Mouse (Mus musculus): ENCODE data around the gene Ttc9.
A peak's percentile ranks its signal among the peaks of the same experiment; 100 is the strongest.

Ttc9 gene

GRCm38 (mm10) chr12:81658086-81658485 is 27.0 kb downstream of the Ttc9 start:
- DNase-seq (ENCODE audit: low spot score): no peak

- no peak for DNase-seq (ENCODE audit: low spot score)
These were observed 31.0 kb downstream of the Ttc9 start for GRCm38 (mm10) chr12:81662076-81662475.

- no peak for DNase-seq (ENCODE audit: low spot score)
These were observed 32.1 kb downstream of the Ttc9 start for GRCm38 (mm10) chr12:81663116-81663515.

GRCm38 (mm10) chr12:81663906-81664305 is 32.9 kb downstream of the Ttc9 start:
- no peak for DNase-seq (ENCODE audit: low spot score)

- DNase-seq (ENCODE audit: low spot score): no peak
These were observed 37.4 kb downstream of the Ttc9 start for GRCm38 (mm10) chr12:81668406-81668805.

- DNase-seq (ENCODE audit: low spot score): no peak
These were observed 44.5 kb downstream of the Ttc9 start for GRCm38 (mm10) chr12:81675557-81675956.

- DNase-seq (ENCODE audit: low spot score): no peak
These were observed 48.9 kb downstream of the Ttc9 start for GRCm38 (mm10) chr12:81679807-81680529.

- DNase-seq (ENCODE audit: low spot score): no peak
These were observed 52.3 kb downstream of the Ttc9 start for GRCm38 (mm10) chr12:81683395-81683794.

GRCm38 (mm10) chr12:81684096-81684495 is 53.0 kb downstream of the Ttc9 start:
- DNase-seq (ENCODE audit: low spot score): no peak

GRCm38 (mm10) chr12:81685981-81686380 is 54.9 kb downstream of the Ttc9 start:
- peak; percentile 18 for DNase-seq (ENCODE audit: low spot score)

GRCm38 (mm10) chr12:81686406-81687117 is 55.5 kb downstream of the Ttc9 start:
- peak; percentile 73 for DNase-seq (ENCODE audit: low spot score)

- DNase-seq (ENCODE audit: low spot score): no peak
These were observed 56.8 kb downstream of the Ttc9 start for GRCm38 (mm10) chr12:81687873-81688272.

- peak; percentile 38 for DNase-seq (ENCODE audit: low spot score)
These were observed 57.5 kb downstream of the Ttc9 start for GRCm38 (mm10) chr12:81688537-81688936.

GRCm38 (mm10) chr12:81689505-81690056 is 58.5 kb downstream of the Ttc9 start:
- no peak for DNase-seq (ENCODE audit: low spot score)

GRCm38 (mm10) chr12:81690111-81690510 is 59.1 kb downstream of the Ttc9 start:
- DNase-seq (ENCODE audit: low spot score): no peak

GRCm38 (mm10) chr12:81690751-81691150 is 59.7 kb downstream of the Ttc9 start:
- DNase-seq (ENCODE audit: low spot score): no peak

- DNase-seq (ENCODE audit: low spot score): no peak
These were observed 60.2 kb downstream of the Ttc9 start for GRCm38 (mm10) chr12:81691177-81691730.

- no peak for DNase-seq (ENCODE audit: low spot score)
These were observed 67.0 kb downstream of the Ttc9 start for GRCm38 (mm10) chr12:81698011-81698410.

GRCm38 (mm10) chr12:81702903-81703302 is 71.9 kb downstream of the Ttc9 start:
- DNase-seq (ENCODE audit: low spot score): peak; percentile 40

GRCm38 (mm10) chr12:81712618-81713017 is 81.6 kb downstream of the Ttc9 start:
- no peak for DNase-seq (ENCODE audit: low spot score)
